Mouse (Mus musculus): ENCODE results near the gene Irx1.

Gene Irx1

GRCm38 (mm10) chr13:71963356-71964351 lies at the start of gene Irx1:
Gene Irx1, minus strand, starts transcription at chr13:71963723.
- DNase-seq (ENCODE audit: inconsistent ontology term), result no peak

GRCm38 (mm10) chr13:71979932-71980655 lies 16.6 kb upstream of the Irx1 start:
- no peak for DNase-seq (ENCODE audit: inconsistent ontology term)

GRCm38 (mm10) chr13:71975753-71976152 lies 12.2 kb upstream of the Irx1 start:
- DNase-seq (ENCODE audit: inconsistent ontology term), result no peak

- no peak for DNase-seq (ENCODE audit: inconsistent ontology term)
Measured at GRCm38 (mm10) chr13:71968286-71968685, 4.8 kb upstream of the Irx1 start.

- no peak for DNase-seq (ENCODE audit: inconsistent ontology term)
Measured at GRCm38 (mm10) chr13:71967341-71968250, 4.1 kb upstream of the Irx1 start.

- DNase-seq (ENCODE audit: inconsistent ontology term), result no peak
Measured at GRCm38 (mm10) chr13:71966631-71967030, 3.1 kb upstream of the Irx1 start.

GRCm38 (mm10) chr13:71964366-71964765 lies 843 bp upstream of the Irx1 start:
- DNase-seq (ENCODE audit: inconsistent ontology term), result no peak

- no peak for DNase-seq (ENCODE audit: inconsistent ontology term)
Measured at GRCm38 (mm10) chr13:71962661-71963355, 715 bp downstream of the Irx1 start.

GRCm38 (mm10) chr13:71961891-71962660 lies 1.4 kb downstream of the Irx1 start:
- DNase-seq (ENCODE audit: inconsistent ontology term), result peak; percentile 38

- DNase-seq (ENCODE audit: inconsistent ontology term), result no peak
Measured at GRCm38 (mm10) chr13:71960846-71961735, 2.4 kb downstream of the Irx1 start.

GRCm38 (mm10) chr13:71960277-71960672 lies 3.2 kb downstream of the Irx1 start:
- no peak for DNase-seq (ENCODE audit: inconsistent ontology term)

- DNase-seq (ENCODE audit: inconsistent ontology term), result no peak
Measured at GRCm38 (mm10) chr13:71959361-71960276, 3.9 kb downstream of the Irx1 start.

GRCm38 (mm10) chr13:71958651-71959050 lies 4.9 kb downstream of the Irx1 start:
- no peak for DNase-seq (ENCODE audit: inconsistent ontology term)

- no peak for DNase-seq (ENCODE audit: inconsistent ontology term)
Measured at GRCm38 (mm10) chr13:71957811-71958351, 5.6 kb downstream of the Irx1 start.

- no peak for DNase-seq (ENCODE audit: inconsistent ontology term)
Measured at GRCm38 (mm10) chr13:71957147-71957546, 6.4 kb downstream of the Irx1 start.

- DNase-seq (ENCODE audit: inconsistent ontology term), result no peak
Measured at GRCm38 (mm10) chr13:71956481-71956880, 7.0 kb downstream of the Irx1 start.

GRCm38 (mm10) chr13:71951966-71952365 lies 11.6 kb downstream of the Irx1 start:
- no peak for DNase-seq (ENCODE audit: inconsistent ontology term)

- DNase-seq (ENCODE audit: inconsistent ontology term), result no peak
Measured at GRCm38 (mm10) chr13:71949859-71950258, 13.7 kb downstream of the Irx1 start.

Data from Muller cell, postnatal 12 days (primary cell).